Mouse (Mus musculus): ENCODE measurements around the gene Cnnm3. TPM values are rescaled to one million over a fixed set of nuclear protein-coding genes. Genes with fewer than 3 reads are reported as not detected.

Gene Cnnm3
- total RNA-seq, 2 experiments from 2014 or later = 14.4 to 14.7 TPM

GRCm38 (mm10) chr1:36496719-36497118 is 14.9 kb upstream of the Cnnm3 start:
- ATAC-seq (replicated peaks; ENCODE audit: poor library complexity, severe bottlenecking) = no peak

GRCm38 (mm10) chr1:36497312-36497711 is 14.4 kb upstream of the Cnnm3 start:
- ATAC-seq (replicated peaks; ENCODE audit: poor library complexity, severe bottlenecking) = no peak

GRCm38 (mm10) chr1:36501261-36501660 is 10.4 kb upstream of the Cnnm3 start:
- ATAC-seq (replicated peaks; ENCODE audit: poor library complexity, severe bottlenecking) = peak; percentile 79

GRCm38 (mm10) chr1:36508238-36508637 is 3.4 kb upstream of the Cnnm3 start:
- peak; percentile 63 for ATAC-seq (replicated peaks; ENCODE audit: poor library complexity, severe bottlenecking)

GRCm38 (mm10) chr1:36512089-36512965 is 660 bp downstream of the Cnnm3 start:
- ATAC-seq (replicated peaks; ENCODE audit: poor library complexity, severe bottlenecking) = no peak

- no peak for ATAC-seq (replicated peaks; ENCODE audit: poor library complexity, severe bottlenecking)
Measured at GRCm38 (mm10) chr1:36512966-36513280, 1.3 kb downstream of the Cnnm3 start.

- ATAC-seq (replicated peaks; ENCODE audit: poor library complexity, severe bottlenecking) = no peak
Measured at GRCm38 (mm10) chr1:36513310-36513709, 1.6 kb downstream of the Cnnm3 start.

GRCm38 (mm10) chr1:36513718-36514117 is 2.1 kb downstream of the Cnnm3 start:
- ATAC-seq (replicated peaks; ENCODE audit: poor library complexity, severe bottlenecking) = 0 out of 2 replicates have a peak, but pooled peaks have one; percentile 18

GRCm38 (mm10) chr1:36518259-36518658 is 6.6 kb downstream of the Cnnm3 start:
- ATAC-seq (replicated peaks; ENCODE audit: poor library complexity, severe bottlenecking) = no peak

- no peak for ATAC-seq (replicated peaks; ENCODE audit: poor library complexity, severe bottlenecking)
Measured at GRCm38 (mm10) chr1:36519626-36520025, 8.0 kb downstream of the Cnnm3 start.

- no peak for ATAC-seq (replicated peaks; ENCODE audit: poor library complexity, severe bottlenecking)
Measured at GRCm38 (mm10) chr1:36522210-36522609, 10.5 kb downstream of the Cnnm3 start.

- ATAC-seq (replicated peaks; ENCODE audit: poor library complexity, severe bottlenecking) = no peak
Measured at GRCm38 (mm10) chr1:36523332-36524013, 11.8 kb downstream of the Cnnm3 start.

- no peak for ATAC-seq (replicated peaks; ENCODE audit: poor library complexity, severe bottlenecking)
Measured at GRCm38 (mm10) chr1:36524058-36524457, 12.4 kb downstream of the Cnnm3 start.

- no peak for ATAC-seq (replicated peaks; ENCODE audit: poor library complexity, severe bottlenecking)
Measured at GRCm38 (mm10) chr1:36525774-36526173, 14.1 kb downstream of the Cnnm3 start.

- ATAC-seq (replicated peaks; ENCODE audit: poor library complexity, severe bottlenecking) = no peak
Measured at GRCm38 (mm10) chr1:36526903-36527302, 15.2 kb downstream of the Cnnm3 start.

GRCm38 (mm10) chr1:36528351-36528750 is 16.7 kb downstream of the Cnnm3 start:
- ATAC-seq (replicated peaks; ENCODE audit: poor library complexity, severe bottlenecking) = no peak

- ATAC-seq (replicated peaks; ENCODE audit: poor library complexity, severe bottlenecking) = no peak
Measured at GRCm38 (mm10) chr1:36529274-36529673, 17.6 kb downstream of the Cnnm3 start.

- ATAC-seq (replicated peaks; ENCODE audit: poor library complexity, severe bottlenecking) = no peak
Measured at GRCm38 (mm10) chr1:36529875-36530274, 18.2 kb downstream of the Cnnm3 start.

- no peak for ATAC-seq (replicated peaks; ENCODE audit: poor library complexity, severe bottlenecking)
Measured at GRCm38 (mm10) chr1:36530485-36530884, 18.8 kb downstream of the Cnnm3 start.

- no peak for ATAC-seq (replicated peaks; ENCODE audit: poor library complexity, severe bottlenecking)
Measured at GRCm38 (mm10) chr1:36530962-36531361, 19.3 kb downstream of the Cnnm3 start.

- ATAC-seq (replicated peaks; ENCODE audit: poor library complexity, severe bottlenecking) = no peak
Measured at GRCm38 (mm10) chr1:36531461-36531860, 19.8 kb downstream of the Cnnm3 start.

GRCm38 (mm10) chr1:36533546-36533945 is 21.9 kb downstream of the Cnnm3 start:
- no peak for ATAC-seq (replicated peaks; ENCODE audit: poor library complexity, severe bottlenecking)

All from granulocyte monocyte progenitor cell, adult 5-6 weeks (primary cell).